Mouse (Mus musculus) embryo, embryonic 10 days (tissue): ENCODE measurements around the gene BC005537.

ENCODE experiments used
- DNase-seq: peaks from one replicate; pipeline ENCODE4 v3.0.0-alpha.2; 2015; ENCODE audit warnings: low spot score

BC005537 gene

DNA sequence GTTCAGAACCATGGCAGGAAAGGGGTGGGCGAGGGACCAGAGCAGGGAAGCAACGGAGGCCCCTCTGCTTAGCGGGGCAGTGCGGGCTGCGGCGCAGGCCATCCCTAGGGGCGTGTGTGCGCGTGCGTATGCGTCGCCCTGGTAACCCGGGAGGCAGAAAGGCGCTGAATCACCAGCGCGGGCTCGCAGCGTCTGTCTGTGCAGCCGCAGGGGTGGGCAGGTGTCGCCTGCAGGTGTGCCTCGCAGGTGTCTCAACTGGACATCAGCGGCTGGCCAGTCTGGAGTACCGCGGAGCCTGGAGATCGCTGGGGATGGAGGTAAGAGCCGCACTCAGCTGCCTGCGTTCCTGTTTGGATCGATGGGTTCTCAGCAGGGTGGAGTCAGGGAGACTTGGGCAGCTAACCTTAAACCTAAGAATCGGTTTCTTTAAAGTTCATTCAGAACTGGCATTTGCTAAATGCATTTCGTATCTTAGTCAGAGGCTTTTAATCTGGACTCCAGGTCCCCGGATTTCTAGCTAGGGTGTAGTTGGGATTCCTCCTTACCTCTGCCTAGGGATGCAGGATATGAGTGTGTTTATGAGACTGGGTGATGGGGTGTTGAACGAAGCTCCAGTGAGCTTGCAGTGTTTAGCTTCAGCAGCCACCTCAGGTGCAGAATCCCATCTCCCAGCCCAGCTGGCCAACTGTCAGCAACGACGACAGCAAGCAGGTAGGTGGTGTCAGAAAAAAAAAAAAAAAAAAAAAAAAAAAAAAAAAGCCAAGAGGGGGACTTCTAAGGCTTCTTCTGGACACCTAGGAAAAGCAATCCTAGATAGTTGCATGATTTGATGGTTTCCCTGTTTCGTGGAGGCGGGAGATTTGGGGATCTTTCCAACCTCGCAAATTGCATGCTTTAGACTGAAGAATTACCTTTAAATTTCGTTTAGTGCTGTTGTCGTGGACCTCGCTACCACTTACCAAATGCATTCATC is 43.8 kb downstream of the BC005537 start, which contains the start of gene D130043K22Rik:
D130043K22Rik (plus strand) TSS at position 153 of the 973 bp plus-strand sequence.
- peak; percentile 83 for DNase-seq

DNA sequence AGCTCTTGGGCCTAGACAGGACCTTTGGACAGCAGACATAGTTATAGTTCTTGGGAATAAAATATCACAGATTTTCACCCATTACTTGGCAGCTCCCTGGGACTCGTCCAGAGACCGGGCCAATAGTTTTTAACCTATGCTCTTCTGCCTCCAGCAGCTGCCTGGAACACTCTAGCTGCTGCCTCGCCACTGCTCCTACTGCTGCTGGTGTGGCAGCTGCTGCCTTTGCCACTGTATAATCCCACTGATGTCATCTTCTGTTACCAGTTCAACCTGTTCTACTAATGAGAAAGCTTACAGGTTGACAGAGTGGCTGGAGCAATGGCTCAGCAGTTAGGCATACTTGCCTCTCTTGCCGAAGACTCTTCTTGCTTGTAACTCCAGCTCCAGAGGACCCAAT is 47.9 kb downstream of the BC005537 start:
- peak; percentile 2 for DNase-seq

DNA sequence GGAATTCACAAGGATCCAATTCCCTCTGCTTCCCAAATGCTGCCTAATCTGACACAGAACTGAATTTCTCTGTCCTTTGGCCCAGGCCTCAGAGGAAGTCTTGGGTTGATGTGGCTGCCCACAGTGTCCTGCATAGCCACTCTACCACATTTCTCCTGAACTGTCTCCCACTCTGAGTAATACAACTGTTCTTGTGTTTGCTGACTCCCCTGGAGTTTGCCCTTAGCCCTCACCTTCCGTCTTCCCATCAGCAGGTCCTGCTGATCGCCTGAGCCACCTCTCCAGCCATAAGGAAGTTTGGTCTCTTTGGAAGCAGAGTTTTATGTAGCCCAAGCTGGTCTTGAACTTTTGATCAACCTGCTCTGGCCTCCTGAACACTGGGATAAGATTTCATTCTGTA is 50.5 kb downstream of the BC005537 start:
- peak; percentile 1 for DNase-seq

DNA sequence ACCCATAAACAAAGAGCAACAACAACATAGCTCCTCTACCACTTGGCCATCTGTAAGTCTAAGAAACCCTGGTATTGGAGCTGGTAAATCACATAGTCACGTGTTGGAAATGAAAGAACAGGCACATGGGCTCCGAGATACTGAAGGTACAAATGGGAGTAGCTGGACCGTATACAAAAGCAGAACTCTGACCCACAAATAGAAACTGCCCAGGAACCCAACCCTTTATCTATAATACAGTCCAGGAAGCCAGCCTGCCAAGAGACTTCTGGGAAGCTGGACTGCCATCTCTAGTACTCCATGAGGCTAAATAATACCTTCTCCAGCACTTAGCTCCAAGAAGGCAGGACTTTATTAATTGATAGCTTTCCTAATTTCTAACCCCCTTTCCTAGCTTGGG is 51.1 kb downstream of the BC005537 start:
- no peak for DNase-seq

DNA sequence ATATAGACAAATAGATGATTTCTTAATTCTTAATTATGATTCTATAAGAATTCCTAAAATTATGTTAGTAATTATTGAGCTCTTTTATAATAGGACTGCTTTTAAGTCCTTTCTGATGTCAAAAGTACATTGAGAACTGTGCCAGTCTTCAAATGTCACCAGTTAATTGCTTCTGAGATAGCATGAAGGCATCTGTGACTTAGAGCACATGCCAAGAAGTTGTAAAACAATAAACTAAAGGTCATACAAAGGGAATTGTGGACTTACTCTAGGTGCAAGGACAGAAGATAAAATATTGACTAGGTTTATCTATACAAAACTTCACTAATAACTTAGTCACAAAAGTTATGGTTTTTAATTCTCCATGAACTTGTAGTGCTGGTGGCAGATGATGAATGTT is 57.7 kb downstream of the BC005537 start:
- no peak for DNase-seq

DNA sequence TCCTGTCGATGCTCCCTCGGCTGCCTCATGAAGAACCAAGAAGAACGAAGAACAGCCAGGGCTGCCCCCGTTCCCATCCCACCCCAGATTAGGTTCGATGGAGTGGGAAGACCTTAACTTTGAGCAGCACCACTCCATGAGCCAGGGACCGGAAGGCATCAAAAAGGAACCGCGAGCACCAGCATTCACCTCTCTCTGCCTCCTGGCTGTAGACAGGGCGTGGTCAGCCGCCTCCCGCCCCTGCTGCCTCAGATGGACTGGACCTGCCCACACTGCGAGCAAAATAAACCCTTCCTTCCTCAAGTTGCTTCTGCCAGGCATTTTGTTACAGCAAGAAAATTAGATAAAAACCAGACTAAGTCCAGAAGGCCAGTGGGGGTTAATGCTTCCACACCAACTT is 59.6 kb downstream of the BC005537 start:
- no peak for DNase-seq

DNA sequence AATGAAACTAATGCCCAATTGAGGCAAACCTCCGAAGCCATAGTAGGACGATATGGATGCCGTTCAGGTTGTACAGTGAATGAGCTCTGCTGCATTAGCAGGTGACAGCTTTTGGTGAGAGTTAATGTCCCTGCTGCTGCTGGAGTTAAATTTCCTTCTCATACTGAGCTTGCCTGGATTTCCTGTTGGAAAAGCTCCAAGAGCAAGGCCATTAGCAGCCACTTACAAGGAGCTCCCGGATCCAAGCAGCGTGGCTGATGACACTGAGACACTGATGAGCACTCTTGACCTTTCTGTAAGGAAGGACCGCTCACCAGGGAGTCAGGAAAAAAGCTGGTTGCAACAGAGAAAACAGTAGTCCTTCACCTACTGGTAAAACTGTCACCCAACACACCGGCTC is 60.6 kb downstream of the BC005537 start:
- no peak for DNase-seq

DNA sequence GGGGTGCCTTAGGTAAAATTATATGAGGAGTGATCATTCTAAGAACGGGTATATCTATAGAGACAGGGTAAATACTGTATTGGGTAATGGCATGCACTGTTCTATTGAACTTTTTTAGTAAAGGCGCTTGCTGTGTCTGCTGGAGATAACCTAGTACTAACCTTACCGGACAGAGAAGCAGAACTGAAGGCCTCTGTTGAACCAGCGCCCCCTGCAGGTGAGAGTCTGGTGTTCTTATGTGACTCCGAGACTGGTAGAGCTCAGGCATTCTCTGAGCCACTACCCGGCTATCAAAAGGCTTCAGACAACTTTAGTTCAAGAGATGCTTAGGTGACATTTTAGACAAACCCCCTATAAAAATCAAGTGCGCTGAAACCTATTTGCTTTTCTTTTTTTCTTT is 61.1 kb downstream of the BC005537 start:
- DNase-seq: peak; percentile 57
